Mouse (Mus musculus) ES-Bruce4 (cell line): ENCODE results near the gene Usp54. TPM values are rescaled to one million over a fixed set of nuclear protein-coding genes. Genes with fewer than 3 reads are reported as not detected.
"Not testable (repeated sequence)": the region's sequence is repeated elsewhere in the genome, so short reads cannot be mapped to it uniquely, and the experiment has no call there.

Experiments
- H3K27ac ChIP-seq: 2 replicates; pipeline ENCODE4 v1.5.1; 2012; ENCODE audit warnings: low read length, inconsistent platforms; ENCODE audit not compliant: insufficient read depth
- H3K27me3 ChIP-seq: 2 replicates; pipeline ENCODE4 v1.6.1; 2012; ENCODE audit warnings: mild to moderate bottlenecking, low read length, inconsistent platforms; ENCODE audit not compliant: control insufficient read depth, poor library complexity, insufficient read depth, severe bottlenecking
- H3K36me3 ChIP-seq: 2 replicates; pipeline ENCODE4 v1.6.1; 2012; ENCODE audit warnings: inconsistent platforms, mild to moderate bottlenecking, low read length, moderate library complexity; ENCODE audit not compliant: control insufficient read depth, poor library complexity, insufficient read depth, severe bottlenecking
- H3K4me1 ChIP-seq: one replicate; pipeline ENCODE4 v1.8.1; 2011; ENCODE audit warnings: low read length; ENCODE audit not compliant: control insufficient read depth, insufficient read depth
- H3K4me3 ChIP-seq: 2 replicates; pipeline ENCODE4 v1.5.1; 2011; ENCODE audit warnings: low read depth, mild to moderate bottlenecking, low read length
- H3K9ac ChIP-seq: 2 replicates; pipeline ENCODE4 v1.6.1; 2012; ENCODE audit warnings: low read depth, mild to moderate bottlenecking, inconsistent platforms; ENCODE audit not compliant: poor library complexity, severe bottlenecking
- H3K9me3 ChIP-seq: replicated peaks from 2 replicates; pipeline ENCODE4 v1.6.1; 2012; ENCODE audit warnings: mild to moderate bottlenecking, low read length, inconsistent platforms; ENCODE audit not compliant: control insufficient read depth, poor library complexity, insufficient read depth, severe bottlenecking
- CTCF ChIP-seq: IDR thresholded peaks from one replicate; pipeline ENCODE4 v1.8.1; 2011; ENCODE audit warnings: low read depth, low read length
- EP300 ChIP-seq: IDR thresholded peaks from 2 replicates; pipeline ENCODE4 v1.6.1; 2011; ENCODE audit warnings: low read depth, low read length; ENCODE audit not compliant: insufficient read depth
- POLR2A ChIP-seq: IDR thresholded peaks from one replicate; pipeline ENCODE4 v1.8.1; 2011; ENCODE audit warnings: low read length; ENCODE audit not compliant: insufficient read depth
- polyA plus RNA-seq: library from polyadenylated mRNA; stranded (reverse); fragments of >200 nt; gene quantifications from 2 replicates; pipeline ENCODE4 v1.2.4, GENCODE M21; 2011; ENCODE audit warnings: low read depth; ENCODE audit not compliant: missing spikeins, insufficient read depth, insufficient read length

The Usp54 gene
- polyA plus RNA-seq, 1 experiment, result 22.3 TPM

DNA sequence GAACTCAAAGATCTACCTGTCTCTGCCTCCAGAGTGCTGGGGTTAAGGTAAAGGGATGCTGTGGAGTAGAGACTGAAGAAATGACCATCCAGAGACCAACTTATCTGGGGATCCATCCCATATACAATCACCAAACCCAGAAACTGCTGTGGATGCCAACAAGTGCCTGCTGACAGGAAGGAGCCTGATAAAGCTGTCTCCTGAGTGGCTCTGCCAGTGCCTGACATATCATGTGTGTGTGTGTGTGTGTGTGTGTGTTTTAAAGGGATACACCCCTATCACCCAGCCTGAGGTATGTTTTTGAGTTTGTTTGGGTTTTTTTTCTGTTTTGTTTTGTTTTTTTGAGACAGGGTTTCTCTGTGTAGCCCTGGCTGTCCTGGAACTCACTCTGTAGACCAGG lies 5.5 kb upstream of the Usp54 start:
- Histone ChIP-seq H3K4me1 (no peaks in the 10 kb centered on the region), H3K9ac (no peak overlapping the region), H3K4me3 (no peak overlapping the region), H3K36me3 (no peaks in the 10 kb centered on the region), H3K27ac (no peak overlapping the region), H3K9me3 (no peaks in the 10 kb centered on the region), H3K27me3 (no peaks in the 10 kb centered on the region)
- TF ChIP-seq CTCF, result no peak
- TF ChIP-seq POLR2A, result no peak
- TF ChIP-seq EP300, result no peak

DNA sequence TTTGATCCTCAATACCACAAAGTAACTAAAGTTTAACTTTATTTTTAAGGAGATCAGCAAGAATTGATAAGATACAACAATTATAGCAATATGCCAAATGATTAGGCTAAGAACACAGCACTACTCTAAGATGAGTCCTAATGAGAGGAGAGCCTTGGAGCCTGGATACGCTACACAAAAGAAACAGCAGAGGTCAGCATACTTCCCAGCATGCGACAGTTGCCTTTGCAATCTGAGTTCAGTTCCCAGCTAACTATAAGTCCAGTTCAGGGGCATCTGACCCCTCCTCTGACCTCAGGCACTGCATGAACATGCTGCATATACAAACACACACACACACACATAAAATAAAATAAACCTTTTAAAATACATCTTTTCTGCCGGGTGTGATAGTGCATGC lies 4.7 kb upstream of the Usp54 start:
- H3K27ac ChIP-seq, result no peak overlapping the region
- no peaks in the 10 kb centered on the region for H3K9me3 ChIP-seq
- no peak overlapping the region for H3K4me3 ChIP-seq
- H3K9ac ChIP-seq, result no peak overlapping the region
- H3K4me1 ChIP-seq, result no peaks in the 10 kb centered on the region
- no peak for TF ChIP-seq EP300
- peak; percentile 3 for TF ChIP-seq CTCF
- no peaks in the 10 kb centered on the region for H3K27me3 ChIP-seq
- no peaks in the 10 kb centered on the region for H3K36me3 ChIP-seq

GRCm38 (mm10) chr14:20641438-20641875 lies 594 bp upstream of the Usp54 start:
- Histone ChIP-seq H3K27ac (peak overlapping the region; percentile 49), H3K4me1 (no peaks in the 10 kb centered on the region), H3K4me3 (peak overlapping the region; percentile 96), H3K27me3 (no peaks in the 10 kb centered on the region), H3K36me3 (no peaks in the 10 kb centered on the region), H3K9me3 (no peaks in the 10 kb centered on the region), H3K9ac (peak overlapping the region; percentile 97)
- TF ChIP-seq CTCF, result no peak
- TF ChIP-seq EP300, result no peak
- TF ChIP-seq POLR2A, result no peak

DNA sequence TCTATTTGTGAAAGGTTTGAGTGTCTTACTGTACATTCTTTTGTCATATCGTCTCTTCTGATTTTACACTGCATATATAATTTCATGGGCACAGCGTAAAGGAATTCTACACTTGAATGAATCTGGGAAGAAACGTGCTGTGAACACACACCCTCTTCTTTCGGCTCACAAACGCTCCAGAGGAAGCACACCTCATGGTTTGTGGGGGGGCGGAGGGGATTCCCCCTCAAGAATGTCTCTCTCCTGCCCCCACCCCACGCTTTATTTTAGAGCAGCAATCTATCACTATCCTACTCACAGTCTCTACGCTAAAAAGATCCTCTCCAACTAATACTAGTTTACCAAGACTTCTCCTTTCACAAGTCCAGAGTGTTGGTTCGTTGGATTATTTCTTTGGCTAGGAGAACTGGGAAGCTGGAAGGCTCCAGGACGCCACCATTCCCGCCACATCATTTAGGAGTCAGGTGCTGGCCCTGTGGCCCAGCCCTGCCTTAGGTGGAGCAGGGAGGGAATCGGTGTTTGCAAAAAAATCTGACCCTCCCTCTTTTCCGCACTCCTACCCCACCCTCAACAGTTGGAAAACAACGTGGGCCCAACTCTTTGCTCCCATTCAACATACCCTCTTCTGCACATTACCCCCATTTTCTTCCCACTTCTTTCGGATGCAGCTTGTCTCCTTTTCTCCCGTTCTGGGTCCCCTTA lies 794 bp downstream of the Usp54 start:
- Histone ChIP-seq H3K4me1 (no peaks in the 10 kb centered on the region), H3K9ac (peak overlapping the region; percentile 97), H3K36me3 (no peaks in the 10 kb centered on the region), H3K4me3 (peak overlapping the region; percentile 94), H3K27me3 (no peaks in the 10 kb centered on the region), H3K9me3 (no peaks in the 10 kb centered on the region), H3K27ac (peak overlapping the region; percentile 67)
- TF ChIP-seq EP300 (peak; percentile 36; the same call in 1 of the 2 replicates), POLR2A (no peak)

GRCm38 (mm10) chr14:20638702-20639101 lies 2.2 kb downstream of the Usp54 start:
- H3K9ac ChIP-seq, result no peak overlapping the region
- no peaks in the 10 kb centered on the region for H3K36me3 ChIP-seq
- no peaks in the 10 kb centered on the region for H3K27me3 ChIP-seq
- H3K9me3 ChIP-seq, result no peaks in the 10 kb centered on the region
- no peak overlapping the region for H3K27ac ChIP-seq
- TF ChIP-seq POLR2A (no peak), CTCF (no peak), EP300 (no peak)
- no peaks in the 10 kb centered on the region for H3K4me1 ChIP-seq
- no peak overlapping the region for H3K4me3 ChIP-seq

DNA sequence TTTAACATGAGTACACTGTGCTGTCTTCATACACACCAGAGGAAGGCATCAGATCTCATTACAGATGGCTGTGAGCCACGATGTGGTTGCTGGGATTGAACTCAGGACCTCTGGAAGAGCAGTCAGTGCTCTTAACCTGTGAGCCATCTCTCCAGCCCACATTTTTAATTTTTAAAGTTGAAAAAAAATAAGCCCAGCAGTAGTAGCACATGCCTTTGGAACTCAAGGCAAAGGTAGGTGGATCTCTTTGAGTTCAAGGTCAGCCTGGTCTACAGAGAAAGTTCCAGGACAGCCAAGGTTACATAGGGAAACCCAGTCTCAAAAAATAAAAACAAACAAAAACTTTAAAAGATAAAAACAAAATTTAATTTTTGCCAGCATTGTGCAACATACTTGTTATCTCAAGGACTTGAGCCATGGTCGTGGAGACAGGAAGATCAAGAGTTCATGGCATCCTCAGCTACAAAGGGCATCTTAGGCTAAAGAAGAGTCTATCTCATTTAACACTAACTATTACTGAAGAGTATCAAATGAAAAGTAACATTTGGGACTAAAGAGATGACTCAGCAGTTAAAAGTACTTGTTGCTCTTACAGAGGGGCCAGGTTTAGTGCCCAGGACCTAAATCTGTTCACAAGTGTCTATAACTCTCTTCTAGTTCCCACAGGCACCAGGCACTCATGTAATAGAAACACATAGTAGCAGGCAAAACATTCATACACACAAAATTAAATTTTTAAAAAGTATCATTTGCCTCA lies 2.9 kb downstream of the Usp54 start:
- Histone ChIP-seq H3K9me3 (no peaks in the 10 kb centered on the region), H3K4me3 (no peak overlapping the region), H3K36me3 (no peaks in the 10 kb centered on the region), H3K27ac (no peak overlapping the region), H3K4me1 (no peaks in the 10 kb centered on the region), H3K9ac (no peak overlapping the region), H3K27me3 (no peaks in the 10 kb centered on the region)
- TF ChIP-seq POLR2A, result no peak
- TF ChIP-seq EP300, result no peak
- no peak for TF ChIP-seq CTCF

- not testable (repeated sequence) for H3K4me3 ChIP-seq, H3K9me3 ChIP-seq, H3K27me3 ChIP-seq, H3K9ac ChIP-seq, H3K27ac ChIP-seq, H3K36me3 ChIP-seq, H3K4me1 ChIP-seq
These were observed 3.9 kb downstream of the Usp54 start for GRCm38 (mm10) chr14:20636968-20637367.
